Mouse (Mus musculus) testis, adult 2 months (tissue): ENCODE results near the gene Myo5a.

Source experiments
- CTCF ChIP-seq: fragments of 200-500 bp; IDR thresholded peaks from 2 replicates; pipeline ENCODE4 v1.5.1; 2012; ENCODE audit warnings: low read depth, mild to moderate bottlenecking, inconsistent platforms, low read length, moderate library complexity; ENCODE audit not compliant: control insufficient read depth, insufficient read depth, insufficient replicate concordance
- POLR2A ChIP-seq: fragments of 200-500 bp; IDR thresholded peaks from 2 replicates; pipeline ENCODE4 v1.6.1; 2012; ENCODE audit warnings: low read depth, mild to moderate bottlenecking, inconsistent platforms, low read length, moderate library complexity; ENCODE audit not compliant: control insufficient read depth

- TF ChIP-seq CTCF (no peak), POLR2A (no peak)
Observed at GRCm38 (mm10) chr9:75085242-75085824, 14.5 kb downstream of the Myo5a start.
